Mouse (Mus musculus) cortical plate, adult 2 months (tissue): Measurements from ENCODE around the gene Ctdspl.

Source experiments
- CTCF ChIP-seq: fragments of 200-500 bp; IDR thresholded peaks from 2 replicates; pipeline ENCODE4 v1.5.1; 2011; ENCODE audit warnings: mild to moderate bottlenecking, control low read depth, low read length; ENCODE audit not compliant: insufficient read depth; ENCODE audit errors: extremely low read depth
- POLR2A ChIP-seq: fragments of 200-500 bp; IDR thresholded peaks from 2 replicates; pipeline ENCODE4 v1.6.1; 2011; ENCODE audit warnings: mild to moderate bottlenecking, low read length, control low read depth; ENCODE audit not compliant: insufficient read depth; ENCODE audit errors: extremely low read depth

- TF ChIP-seq POLR2A (no peak), CTCF (no peak)
Observed at GRCm38 (mm10) chr9:118913048-118913447, 13.2 kb upstream of the Ctdspl start.
